Mouse (Mus musculus) subcutaneous adipose tissue, adult 2 months (tissue): ENCODE measurements around the gene Trim30d. TPM values are rescaled to one million over a fixed set of nuclear protein-coding genes. Genes with fewer than 3 reads are reported as not detected.

Experiments used
- polyA plus RNA-seq: library from polyadenylated mRNA; depleted of rRNA; stranded (reverse); fragments of >200 nt; gene quantifications from 2 replicates; pipeline ENCODE4 v1.2.3, GENCODE M21; 2012; ENCODE audit warnings: low replicate concordance; rRNA removed

Gene Trim30d
- 1.8 and 2.5 TPM in 2 replicates for polyA plus RNA-seq

GRCm38 (mm10) chr7:104507421-104508065 is at the start of gene Trim30d:
Trim30d (minus strand) TSS chr7:104507849.

GRCm38 (mm10) chr7:104549833-104550232 is 42.2 kb upstream of the Trim30d start, which contains the start of gene Olfr651:
Olfr651 (plus strand) TSS chr7:104550133.

GRCm38 (mm10) chr7:104465065-104465744 is 42.4 kb downstream of the Trim30d start, which contains the start of gene Trim30a:
Trim30a (minus strand) TSS chr7:104465193.

Other genes with a start within 250 kb of the Trim30d start
- gene Trim5, start 219.8 kb downstream of the Trim30d start, polyA plus RNA-seq, result 0.64 and 0.89 TPM in 2 replicates
- gene Trim12a, start 192.4 kb downstream of the Trim30d start, polyA plus RNA-seq, result 4.5 and 6.4 TPM in 2 replicates
- 4.3 and 5.3 TPM in 2 replicates for gene Trim34b, start 178.4 kb downstream of the Trim30d start, polyA plus RNA-seq
- gene Trim12c, start 154.5 kb downstream of the Trim30d start, polyA plus RNA-seq, result 5.7 and 6.5 TPM in 2 replicates
- 0.21 and 0.32 TPM in 2 replicates for gene Trim30b, start 138.0 kb downstream of the Trim30d start, polyA plus RNA-seq
- gene Trim30c, start 107.0 kb downstream of the Trim30d start, polyA plus RNA-seq, result 0.09 TPM in 2 replicates
- 6.5 and 7.6 TPM in 2 replicates for gene Trim30a, start 42.7 kb downstream of the Trim30d start, polyA plus RNA-seq
- gene Olfr651, start 42.3 kb upstream of the Trim30d start, polyA plus RNA-seq, result not detected in 2 replicates
- not detected in 2 replicates for gene Olfr652, start 53.1 kb upstream of the Trim30d start, polyA plus RNA-seq
- not detected in 2 replicates for gene Olfr653, start 69.5 kb upstream of the Trim30d start, polyA plus RNA-seq
- gene Olfr654, start 79.2 kb upstream of the Trim30d start, polyA plus RNA-seq, result not detected in 2 replicates
- gene Olfr655, start 93.9 kb upstream of the Trim30d start, polyA plus RNA-seq, result not detected in 2 replicates
- not detected in 2 replicates for gene Olfr656, start 106.1 kb upstream of the Trim30d start, polyA plus RNA-seq
- gene Olfr657, start 116.9 kb upstream of the Trim30d start, polyA plus RNA-seq, result not detected in 2 replicates
- 0.04 TPM in 1 of 2 replicates, not detected in the other for gene Olfr658, start 139.5 kb upstream of the Trim30d start, polyA plus RNA-seq
- not detected in 2 replicates for gene Olfr659, start 158.9 kb upstream of the Trim30d start, polyA plus RNA-seq
- gene Olfr661, start 178.7 kb upstream of the Trim30d start, polyA plus RNA-seq, result not detected in 2 replicates